Comparison of ENCODE assay signal across 19 mouse cellular contexts in genomic region chr5:113836961-113837360, GRCm38 (mm10). TPM values are rescaled to one million over a fixed set of nuclear protein-coding genes. Genes with fewer than 3 reads are reported as not detected.
DNase-seq lines count a peak whose midpoint lies in the region.
"Had no signal": no experiment of that assay in that cellular context is flagged by ENCODE, and none has a peak within 500 bp of the region (broad histone marks: within the 10 kb centered on the region; RNA-seq: fewer than 3 reads in every experiment).

No protein-coding gene starts in this region.

- H3K27ac ChIP-seq in macrophage = 0 out of 2 replicates have a peak overlapping the region, but pooled peaks have one; percentile 15
- H3K27ac ChIP-seq: embryonic facial prominence, embryonic 13.5 days; forebrain, embryonic 15.5 days; hindbrain, embryonic 10.5 days; hindbrain, postnatal 0 days had no signal

- intact Hi-C loops in left cerebral cortex, postnatal 14 days (cut with DNase I) = no loop called here

- 36% methylated on average over 10 of the region's 10 CpGs for WGBS in macrophage (ENCODE audit: missing documents)

- peak; percentile 66 for DNase-seq in layer of hippocampus, adult 9-11 months
- DNase-seq in layer of hippocampus, postnatal 10 days (ENCODE audit: low spot score in 2 of 2) = no peak
- peak; percentile 45 for DNase-seq in CD4-positive helper T cell, adult 2 months (ENCODE audit: low read depth, low spot score)
- peak; percentile 59 for DNase-seq in thymus, postnatal 14 days
- no peak for DNase-seq in left cerebral cortex, postnatal 14 days (ENCODE audit: low spot score in 2 of 2)
- DNase-seq in kidney, adult 11 months = no peak
- DNase-seq: adrenal gland, postnatal 10 days; cerebellum, postnatal 10 days; gastrocnemius, postnatal 25 days; kidney, postnatal 36 days; lung, adult 2 months; midbrain, embryonic 14.5 days; right cerebral cortex, postnatal 4 days had no signal

- H3K79me2 ChIP-seq in macrophage (ENCODE audit: inconsistent target) = no peaks in the 10 kb centered on the region

- H3K36me3 ChIP-seq in macrophage (ENCODE audit: inconsistent target) = no peaks in the 10 kb centered on the region
- H3K36me3 ChIP-seq: forebrain, embryonic 15.5 days had no signal

- H3K4me3 ChIP-seq in macrophage (ENCODE audit: inconsistent target) = no peak overlapping the region
- H3K4me3 ChIP-seq: embryonic facial prominence, embryonic 13.5 days; forebrain, embryonic 15.5 days; hindbrain, embryonic 10.5 days had no signal

RNA-seq across cellular contexts. Expression of gene Selplg, which starts 4.5 kb away (rescaled TPM):
- 10 to 100 TPM; 12.1 to 12.9 TPM for total RNA-seq in layer of hippocampus, postnatal 10 days (2021)
- total RNA-seq in macrophage (2018; cell fraction: chromatin; rRNA removed) = 10 to 100 TPM in 25 of 26 experiments, 1 to 10 TPM in 1; 9.5 to 58.4 (median 29.4) TPM
- total RNA-seq in macrophage (2018; cell fraction: cytosol; rRNA removed) = 100 to 1,000 TPM; 179 to 314 (median 239) TPM
- total RNA-seq in macrophage (2018; cell fraction: nucleus; rRNA removed) = 100 to 1,000 TPM in 18 of 26 experiments, 10 to 100 TPM in 8; 65.8 to 235 (median 131) TPM
- polyA plus RNA-seq in macrophage (2018) = 139 to 375 TPM (median 273 TPM) in 3 replicates
- 10 to 100 TPM; 25.9 to 27.2 TPM for total RNA-seq in left cerebral cortex, postnatal 14 days (2021)

RNA-seq across cellular contexts. Expression of gene Tmem119, which starts 36.6 kb away (rescaled TPM):
- 10 to 100 TPM; 11.7 to 13.1 TPM for total RNA-seq in layer of hippocampus, postnatal 10 days (2021)
- total RNA-seq in macrophage (2018; cell fraction: chromatin; rRNA removed) = 1 to 10 TPM in 1 of 26 experiments, under 1 TPM in 3, not detected in 22; 0.33 to 8.2 (median 0.53) TPM
- total RNA-seq in macrophage (2018; cell fraction: cytosol; rRNA removed) = 1 to 10 TPM in 2 of 26 experiments, under 1 TPM in 23, not detected in 1; 0.06 to 1.2 (median 0.29) TPM
- total RNA-seq in macrophage (2018; cell fraction: nucleus; rRNA removed) = 1 to 10 TPM in 2 of 26 experiments, under 1 TPM in 12, not detected in 12; 0.23 to 1.9 (median 0.42) TPM
- 0.27 to 1.2 TPM in 2 of 3 replicates, not detected in the other for polyA plus RNA-seq in macrophage (2018)
- total RNA-seq in left cerebral cortex, postnatal 14 days (2021) = 10 to 100 TPM; 19.4 to 24.7 TPM
- polyA plus RNA-seq: activated CD4-positive, CD25-positive, alpha-beta regulatory T cell, adult 4 months had no signal

Comparison
In these comparisons a context has a peak if more than half of its experiments do, and no peak if none do; other contexts are left out.
1. DNase-seq: peak in layer of hippocampus, adult 9-11 months (single experiment), CD4-positive helper T cell, adult 2 months (single experiment) and thymus, postnatal 14 days (single experiment); none in layer of hippocampus, postnatal 10 days (0 of 2), left cerebral cortex, postnatal 14 days (0 of 2) and kidney, adult 11 months (single experiment).